Mouse (Mus musculus) heart, postnatal 25 days (tissue): ENCODE data around the gene Foxr1. TPM values are rescaled to one million over a fixed set of nuclear protein-coding genes. Genes with fewer than 3 reads are reported as not detected.
"Not testable (repeated sequence)": the region's sequence is repeated elsewhere in the genome, so short reads cannot be mapped to it uniquely, and the experiment has no call there.

Experiments
- DNase-seq: peaks from one replicate; pipeline ENCODE4 v3.0.0; 2022; ENCODE audit warnings: low spot score
- intact Hi-C: fragments of 180-260 bp; cut with DNase I; formaldehyde crosslinking; loops from one replicate; pipeline ENCODE4 v1.15.1; 2025
- total RNA-seq, 2 experiments: library from RNA; stranded (reverse); gene quantifications; 2 replicates each; pipeline ENCODE4 v1.2.3; 2021

Foxr1 gene
- total RNA-seq, 2 experiments from 2014 or later: not detected

- DNase-seq: no peak
- intact Hi-C loops: no loop called here
Measured at GRCm38 (mm10) chr9:44418519-44419385, 22.2 kb downstream of the Foxr1 start, which contains the start of gene Ccdc84. Gene Ccdc84 (minus strand): TSS chr9:44418569.

- peak; percentile 89 for DNase-seq
- intact Hi-C loops: no loop called here
Measured at GRCm38 (mm10) chr9:44417892-44418363, 23.0 kb downstream of the Foxr1 start.

GRCm38 (mm10) chr9:44417156-44417891 is 23.6 kb downstream of the Foxr1 start:
- intact Hi-C loops: no loop called here
- no peak for DNase-seq

GRCm38 (mm10) chr9:44412781-44413180 is 28.2 kb downstream of the Foxr1 start:
- DNase-seq: no peak
- intact Hi-C loops: no loop called here

- no peak for DNase-seq
- intact Hi-C loops: no loop called here
Measured at GRCm38 (mm10) chr9:44412306-44412705, 28.6 kb downstream of the Foxr1 start.

- intact Hi-C loops: no loop called here
- DNase-seq: no peak
Measured at GRCm38 (mm10) chr9:44411601-44412130, 29.3 kb downstream of the Foxr1 start.

- intact Hi-C loops: no loop called here
- DNase-seq: no peak
Measured at GRCm38 (mm10) chr9:44410647-44411336, 30.1 kb downstream of the Foxr1 start.

GRCm38 (mm10) chr9:44408693-44409092 is 32.2 kb downstream of the Foxr1 start:
- intact Hi-C loops, DNase-seq: not testable (repeated sequence)

GRCm38 (mm10) chr9:44407752-44408097 is 33.2 kb downstream of the Foxr1 start:
- intact Hi-C loops: no loop called here

GRCm38 (mm10) chr9:44406906-44407751 is 33.8 kb downstream of the Foxr1 start, which contains the start of the genes Rps25 and Trappc4:
Gene Rps25 (plus strand): TSS chr9:44407139.
Gene Trappc4 (minus strand): TSS chr9:44407600.
- DNase-seq: peak; percentile 87
- intact Hi-C loops: no loop called here

More at GRCm38 (mm10) chr9:44407752-44408097, 33.2 kb downstream of the Foxr1 start:
- DNase-seq: no peak

- intact Hi-C loops: no loop called here
- DNase-seq: no peak
Measured at GRCm38 (mm10) chr9:44405011-44405410, 35.9 kb downstream of the Foxr1 start.

GRCm38 (mm10) chr9:44401081-44401480 is 39.9 kb downstream of the Foxr1 start:
- intact Hi-C loops: no loop called here

GRCm38 (mm10) chr9:44399795-44400114 is 41.2 kb downstream of the Foxr1 start:
- intact Hi-C loops: no loop called here
- DNase-seq: no peak

More at GRCm38 (mm10) chr9:44401081-44401480, 39.9 kb downstream of the Foxr1 start:
- no peak for DNase-seq

- intact Hi-C loops: no loop called here
- DNase-seq: no peak
Measured at GRCm38 (mm10) chr9:44399114-44399794, 41.7 kb downstream of the Foxr1 start.

- intact Hi-C loops: no loop called here
Measured at GRCm38 (mm10) chr9:44398551-44398950, 42.4 kb downstream of the Foxr1 start.

GRCm38 (mm10) chr9:44398087-44398486 is 42.8 kb downstream of the Foxr1 start:
- no peak for DNase-seq
- intact Hi-C loops: no loop called here

More at GRCm38 (mm10) chr9:44398551-44398950, 42.4 kb downstream of the Foxr1 start:
- no peak for DNase-seq

GRCm38 (mm10) chr9:44396684-44397411 is 44.1 kb downstream of the Foxr1 start, which contains the start of gene Slc37a4:
Gene Slc37a4 (plus strand): TSS chr9:44396852.
- intact Hi-C loops: no loop called here

GRCm38 (mm10) chr9:44391466-44391865 is 49.5 kb downstream of the Foxr1 start:
- intact Hi-C loops: loop anchor here (2.0 to 5.0 kb wide), 3 partner anchors 151 to 404 kb away; partner anchors contain the start of gene Ccdc153
- no peak for DNase-seq

More at GRCm38 (mm10) chr9:44396684-44397411, 44.1 kb downstream of the Foxr1 start, which contains the start of gene Slc37a4:
- DNase-seq: peak; percentile 95
